Mouse (Mus musculus): ENCODE data around the gene Tgtp2. TPM values are rescaled to one million over a fixed set of nuclear protein-coding genes. Genes with fewer than 3 reads are reported as not detected.
"Not testable (repeated sequence)": the region's sequence is repeated elsewhere in the genome, so short reads cannot be mapped to it uniquely, and the experiment has no call there.

Tgtp2 gene
- total RNA-seq (2021) = 1 to 10 TPM in 1 of 2 experiments, under 1 TPM in 1; 0.28 to 3.8 TPM

GRCm38 (mm10) chr11:49063713-49064469 is at the start of gene Tgtp2:
Tgtp2 (minus strand) TSS chr11:49064206.
- DNase-seq; intact Hi-C loops (cut with DNase I): not testable (repeated sequence)

- intact Hi-C loops (cut with DNase I) = loop anchor here (5.0 kb wide), 1 partner anchor 40 kb away; the partner anchor contains the start of gene Olfr1394
- no peak for DNase-seq
Observed at GRCm38 (mm10) chr11:49112624-49113219, 48.7 kb upstream of the Tgtp2 start.

GRCm38 (mm10) chr11:49111000-49111399 is 47.0 kb upstream of the Tgtp2 start:
- DNase-seq = no peak
- intact Hi-C loops (cut with DNase I) = loop anchor here (5.0 kb wide), 1 partner anchor 41 kb away; the partner anchor contains the start of gene Olfr1394

GRCm38 (mm10) chr11:49108833-49109232 is 44.8 kb upstream of the Tgtp2 start:
- DNase-seq = no peak
- intact Hi-C loops (cut with DNase I) = no loop called here

GRCm38 (mm10) chr11:49107650-49108537 is 43.9 kb upstream of the Tgtp2 start:
- intact Hi-C loops (cut with DNase I) = loop anchor here (2.0 kb wide), 1 partner anchor 163 kb away; no protein-coding TSS in a partner anchor
- no peak for DNase-seq

- intact Hi-C loops (cut with DNase I) = loop anchor here (2.0 kb wide), 1 partner anchor 165 kb away; no protein-coding TSS in a partner anchor
- DNase-seq = no peak
Observed at GRCm38 (mm10) chr11:49105752-49106151, 41.7 kb upstream of the Tgtp2 start.

GRCm38 (mm10) chr11:49103047-49103693 is 39.2 kb upstream of the Tgtp2 start:
- DNase-seq = peak; percentile 86 to 94

GRCm38 (mm10) chr11:49101500-49101899 is 37.5 kb upstream of the Tgtp2 start:
- DNase-seq = no peak
- intact Hi-C loops (cut with DNase I) = no loop called here

More at GRCm38 (mm10) chr11:49103047-49103693, 39.2 kb upstream of the Tgtp2 start:
- intact Hi-C loops (cut with DNase I) = loop anchor here (1.0 to 2.0 kb wide), 2 partner anchors 229 to 312 kb away; no protein-coding TSS in a partner anchor

GRCm38 (mm10) chr11:49100409-49100808 is 36.4 kb upstream of the Tgtp2 start:
- intact Hi-C loops (cut with DNase I) = no loop called here

GRCm38 (mm10) chr11:49095367-49095766 is 31.4 kb upstream of the Tgtp2 start:
- DNase-seq = no peak
- intact Hi-C loops (cut with DNase I) = no loop called here

More at GRCm38 (mm10) chr11:49100409-49100808, 36.4 kb upstream of the Tgtp2 start:
- DNase-seq = no peak

- intact Hi-C loops (cut with DNase I) = no loop called here
- DNase-seq = no peak
Observed at GRCm38 (mm10) chr11:49093861-49094660, 30.1 kb upstream of the Tgtp2 start.

- DNase-seq = no peak
- intact Hi-C loops (cut with DNase I) = no loop called here
Observed at GRCm38 (mm10) chr11:49092786-49093185, 28.8 kb upstream of the Tgtp2 start.

- intact Hi-C loops (cut with DNase I) = no loop called here
Observed at GRCm38 (mm10) chr11:49092053-49092586, 28.1 kb upstream of the Tgtp2 start.

GRCm38 (mm10) chr11:49091171-49091570 is 27.2 kb upstream of the Tgtp2 start:
- DNase-seq = no peak
- intact Hi-C loops (cut with DNase I) = no loop called here

More at GRCm38 (mm10) chr11:49092053-49092586, 28.1 kb upstream of the Tgtp2 start:
- no peak for DNase-seq

GRCm38 (mm10) chr11:49090551-49090950 is 26.5 kb upstream of the Tgtp2 start:
- intact Hi-C loops (cut with DNase I) = no loop called here
- no peak for DNase-seq

GRCm38 (mm10) chr11:49089735-49090507 is 25.9 kb upstream of the Tgtp2 start:
- intact Hi-C loops (cut with DNase I) = no loop called here
- no peak for DNase-seq

GRCm38 (mm10) chr11:49088990-49089652 is 25.1 kb upstream of the Tgtp2 start:
- intact Hi-C loops (cut with DNase I) = no loop called here

More at GRCm38 (mm10) chr11:49088990-49089652, 25.1 kb upstream of the Tgtp2 start:
- DNase-seq = no peak
